Mouse (Mus musculus) myocyte (in vitro differentiated cells): ENCODE measurements around the gene Epx. TPM values are rescaled to one million over a fixed set of nuclear protein-coding genes. Genes with fewer than 3 reads are reported as not detected.

Experiments used
- H3K27me3 ChIP-seq: one replicate; pipeline ENCODE4 v1.6.1; 2011; ENCODE audit not compliant: control insufficient read depth, insufficient read depth, insufficient read length
- H3K36me3 ChIP-seq: one replicate; pipeline ENCODE4 v1.6.1; 2011; ENCODE audit not compliant: control insufficient read depth, insufficient read depth
- H3K4me2 ChIP-seq: one replicate; pipeline ENCODE4 v1.6.1; 2011; ENCODE audit warnings: low read depth, control low read depth
- H3K4me3 ChIP-seq: one replicate; pipeline ENCODE4 v1.5.1; 2011; ENCODE audit warnings: mild to moderate bottlenecking, control low read depth, moderate library complexity
- H3K79me2 ChIP-seq: one replicate; pipeline ENCODE4 v1.6.1; 2011; ENCODE audit not compliant: control insufficient read depth, insufficient read depth
- H3ac ChIP-seq: one replicate; pipeline ENCODE4 v1.6.1; 2011; ENCODE audit not compliant: control insufficient read depth, insufficient read length
- CEBPB ChIP-seq: IDR thresholded peaks from 2 replicates; pipeline ENCODE4 v1.6.1; 2011; ENCODE audit warnings: mild to moderate bottlenecking, moderate library complexity; ENCODE audit not compliant: poor library complexity, insufficient read depth, severe bottlenecking
- E2F4 ChIP-seq: IDR thresholded peaks from one replicate; pipeline ENCODE4 v1.6.1; 2011; ENCODE audit warnings: mild to moderate bottlenecking, control low read depth, moderate library complexity; ENCODE audit not compliant: insufficient read depth
- MAX ChIP-seq: IDR thresholded peaks from one replicate; pipeline ENCODE4 v1.6.1; 2011; ENCODE audit warnings: low read depth, mild to moderate bottlenecking, control low read depth
- MYOD1 ChIP-seq, 3 experiments: IDR thresholded peaks; one replicate each; pipeline ENCODE4 v1.6.1; 2011; ENCODE audit warnings: control low read depth in 2 of 3, low read depth in 2 of 3, mild to moderate bottlenecking in 2 of 3, moderate library complexity in 1 of 3; ENCODE audit not compliant: insufficient read length in 2 of 3, control insufficient read depth in 1 of 3
- MYOG ChIP-seq, 3 experiments: IDR thresholded peaks; one replicate each; pipeline ENCODE4 v1.6.1; 2011; ENCODE audit warnings: control low read depth in 2 of 3, low read depth in 2 of 3, mild to moderate bottlenecking in 2 of 3; ENCODE audit not compliant: insufficient read length in 2 of 3, control insufficient read depth in 1 of 3, insufficient read depth in 1 of 3
- POLR2A ChIP-seq: IDR thresholded peaks from one replicate; pipeline ENCODE4 v1.6.1; 2011; ENCODE audit warnings: low read depth, mild to moderate bottlenecking, control low read depth, moderate library complexity; ENCODE audit not compliant: insufficient read length
- POLR2AphosphoS2 ChIP-seq: IDR thresholded peaks from one replicate; pipeline ENCODE4 v1.6.1; 2011; ENCODE audit warnings: low read depth, control low read depth; ENCODE audit not compliant: insufficient read length
- REST ChIP-seq: IDR thresholded peaks from one replicate; pipeline ENCODE4 v1.6.1; 2011; ENCODE audit warnings: mild to moderate bottlenecking, control low read depth, moderate library complexity; ENCODE audit not compliant: insufficient read depth, insufficient read length
- SRF ChIP-seq: IDR thresholded peaks from one replicate; pipeline ENCODE4 v1.6.1; 2011; ENCODE audit warnings: low read depth; ENCODE audit not compliant: control insufficient read depth, insufficient read length
- TCF12 ChIP-seq: IDR thresholded peaks from one replicate; pipeline ENCODE4 v1.6.1; 2011; ENCODE audit warnings: mild to moderate bottlenecking, control low read depth; ENCODE audit not compliant: poor library complexity, insufficient read depth, severe bottlenecking
- TCF3 ChIP-seq: IDR thresholded peaks from one replicate; pipeline ENCODE4 v1.6.1; 2011; ENCODE audit warnings: low read depth, control low read depth; ENCODE audit not compliant: insufficient read length
- USF1 ChIP-seq: IDR thresholded peaks from one replicate; pipeline ENCODE4 v1.6.1; 2011; ENCODE audit warnings: low read depth, mild to moderate bottlenecking, control low read depth, moderate library complexity
- polyA plus RNA-seq: library from polyadenylated mRNA; unstranded; fragments of >200 nt; fragmentation: generic; extraction: Trizol; gene quantifications from one replicate; pipeline ENCODE4 v1.2.1, GENCODE M21; 2012; ENCODE audit warnings: missing spikeins

The Epx gene
- polyA plus RNA-seq, 1 experiment: not detected

- H3K27me3 ChIP-seq: peaks cover 37% of the 10 kb centered on the region
- H3ac ChIP-seq: no peak within 1 kb of the TSS
- no peak within 1 kb of the TSS for H3K4me3 ChIP-seq
- H3K79me2 ChIP-seq: no peaks in the 10 kb centered on the region
- no peaks in the 10 kb centered on the region for H3K36me3 ChIP-seq
- TF ChIP-seq MYOD1 (IDR thresholded peaks at IDR 0.05; ENCODE audit: control insufficient read depth in 1 of 3, insufficient read length in 2 of 3, low read depth in 2 of 3) (no peak), MAX (no peak), REST (no peak), POLR2AphosphoS2 (no peak), TCF3 (no peak), E2F4 (no peak), SRF (no peak), TCF12 (no peak), MYOG (IDR thresholded peaks at IDR 0.05; ENCODE audit: control insufficient read depth in 1 of 3, insufficient read depth in 1 of 3, insufficient read length in 2 of 3, low read depth in 2 of 3) (no peak), CEBPB (no peak), USF1 (no peak), POLR2A (no peak)
- no peak within 1 kb of the TSS for H3K4me2 ChIP-seq
These were observed 47.0 kb downstream of the Epx start, which contains the start of gene Lpo for GRCm38 (mm10) chr11:87828239-87828900. Gene Lpo, minus strand, starts transcription at chr11:87828289.

- H3K4me3 ChIP-seq: no peak overlapping the region
- no peak for TF ChIP-seq E2F4
- TF ChIP-seq CEBPB: no peak
- TF ChIP-seq REST: no peak
- TF ChIP-seq TCF12: no peak
- no peak for TF ChIP-seq MAX
- no peak for TF ChIP-seq MYOG (IDR thresholded peaks at IDR 0.05; ENCODE audit: control insufficient read depth in 1 of 3, insufficient read depth in 1 of 3, insufficient read length in 2 of 3, low read depth in 2 of 3)
- no peak for TF ChIP-seq POLR2AphosphoS2
- no peak for TF ChIP-seq MYOD1 (IDR thresholded peaks at IDR 0.05; ENCODE audit: control insufficient read depth in 1 of 3, insufficient read length in 2 of 3, low read depth in 2 of 3)
- no peak for TF ChIP-seq SRF
- TF ChIP-seq TCF3: no peak
- TF ChIP-seq POLR2A: no peak
- no peak for TF ChIP-seq USF1
- peaks cover 45% of the 10 kb centered on the region for H3K27me3 ChIP-seq
- no peaks in the 10 kb centered on the region for H3K79me2 ChIP-seq
- H3ac ChIP-seq: no peak overlapping the region
- H3K36me3 ChIP-seq: no peaks in the 10 kb centered on the region
- H3K4me2 ChIP-seq: no peak overlapping the region
These were observed 53.8 kb downstream of the Epx start for GRCm38 (mm10) chr11:87821502-87821901.

- Histone ChIP-seq H3K27me3 (peaks cover 41% of the 10 kb centered on the region), H3K4me2 (peak overlapping the region; percentile 57), H3ac (no peak overlapping the region), H3K36me3 (no peaks in the 10 kb centered on the region), H3K79me2 (no peaks in the 10 kb centered on the region), H3K4me3 (no peak overlapping the region)
- TF ChIP-seq POLR2AphosphoS2 (no peak), REST (no peak), E2F4 (no peak), TCF12 (no peak), SRF (no peak), CEBPB (no peak), POLR2A (no peak), USF1 (no peak), TCF3 (no peak), MYOD1 (IDR thresholded peaks at IDR 0.05; ENCODE audit: control insufficient read depth in 1 of 3, insufficient read length in 2 of 3, low read depth in 2 of 3) (no peak), MYOG (IDR thresholded peaks at IDR 0.05; ENCODE audit: control insufficient read depth in 1 of 3, insufficient read depth in 1 of 3, insufficient read length in 2 of 3, low read depth in 2 of 3) (no peak), MAX (no peak)
These were observed 57.9 kb downstream of the Epx start for GRCm38 (mm10) chr11:87817443-87817773.

- H3K79me2 ChIP-seq: no peaks in the 10 kb centered on the region
- H3K36me3 ChIP-seq: no peaks in the 10 kb centered on the region
- peaks cover 39% of the 10 kb centered on the region for H3K27me3 ChIP-seq
- peak overlapping the region; percentile 57 for H3K4me2 ChIP-seq
- no peak overlapping the region for H3K4me3 ChIP-seq
- no peak for TF ChIP-seq USF1
- no peak for TF ChIP-seq SRF
- TF ChIP-seq POLR2A: no peak
- no peak for TF ChIP-seq MYOD1 (IDR thresholded peaks at IDR 0.05; ENCODE audit: control insufficient read depth in 1 of 3, insufficient read length in 2 of 3, low read depth in 2 of 3)
- TF ChIP-seq TCF12: no peak
- TF ChIP-seq E2F4: no peak
- TF ChIP-seq TCF3: no peak
- TF ChIP-seq MYOG (IDR thresholded peaks at IDR 0.05; ENCODE audit: control insufficient read depth in 1 of 3, insufficient read depth in 1 of 3, insufficient read length in 2 of 3, low read depth in 2 of 3): no peak
- no peak for TF ChIP-seq CEBPB
- no peak for TF ChIP-seq REST
- TF ChIP-seq MAX: no peak
- no peak for TF ChIP-seq POLR2AphosphoS2
- no peak overlapping the region for H3ac ChIP-seq
These were observed 58.5 kb downstream of the Epx start for GRCm38 (mm10) chr11:87816707-87817442.
